Mouse (Mus musculus) thymus, postnatal 4 days (tissue): Measurements from ENCODE around the gene Tex2.
"Not testable (repeated sequence)": the region's sequence is repeated elsewhere in the genome, so short reads cannot be mapped to it uniquely, and the experiment has no call there.

Experiments used
- DNase-seq: peaks from one replicate; pipeline ENCODE4 v3.0.0; 2021

The Tex2 gene

GRCm38 (mm10) chr11:106612961-106613637 lies at the start of gene Tex2:
Gene Tex2 (minus strand): TSS chr11:106613423.
- peak; percentile 96 for DNase-seq

DNA sequence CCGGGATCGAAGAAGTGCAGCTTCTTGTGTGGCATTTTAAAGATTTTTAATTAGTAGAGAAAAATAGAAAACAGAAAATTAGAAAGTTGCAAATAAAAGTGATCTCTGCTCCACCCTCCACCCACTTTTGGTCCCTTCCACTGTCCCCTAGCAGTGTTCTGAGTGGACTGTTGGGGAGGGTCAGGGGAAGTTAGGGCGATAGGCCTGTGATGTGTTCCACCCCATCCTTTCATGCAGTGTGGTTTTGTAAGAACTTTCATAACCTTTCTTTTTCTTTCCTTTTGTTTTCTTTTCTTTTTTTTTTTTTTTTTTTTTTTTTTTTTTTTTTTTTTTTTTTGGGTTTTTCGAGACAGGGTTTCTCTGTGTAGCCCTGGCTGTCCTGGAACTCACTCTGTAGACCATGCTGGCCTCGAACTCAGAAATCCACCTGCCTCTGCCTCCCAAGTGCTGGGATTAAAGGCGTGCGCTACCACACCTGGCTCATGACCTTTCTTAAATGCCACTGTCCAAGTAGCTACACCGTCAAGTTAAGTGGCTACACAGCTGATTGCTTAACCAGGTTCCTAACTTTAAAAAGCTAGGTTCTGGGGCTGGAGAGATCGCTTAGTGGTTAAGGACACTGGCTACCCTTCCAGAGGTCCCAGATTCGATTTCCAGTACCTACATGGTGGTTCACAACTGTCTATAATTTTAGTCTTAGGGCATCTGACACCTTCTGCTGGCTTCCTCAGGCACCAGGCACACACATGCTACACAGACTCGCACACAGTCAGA lies 49.6 kb upstream of the Tex2 start:
- no peak for DNase-seq

- DNase-seq, result peak; percentile 46
These were observed 47.3 kb upstream of the Tex2 start for GRCm38 (mm10) chr11:106660453-106661081.

DNA sequence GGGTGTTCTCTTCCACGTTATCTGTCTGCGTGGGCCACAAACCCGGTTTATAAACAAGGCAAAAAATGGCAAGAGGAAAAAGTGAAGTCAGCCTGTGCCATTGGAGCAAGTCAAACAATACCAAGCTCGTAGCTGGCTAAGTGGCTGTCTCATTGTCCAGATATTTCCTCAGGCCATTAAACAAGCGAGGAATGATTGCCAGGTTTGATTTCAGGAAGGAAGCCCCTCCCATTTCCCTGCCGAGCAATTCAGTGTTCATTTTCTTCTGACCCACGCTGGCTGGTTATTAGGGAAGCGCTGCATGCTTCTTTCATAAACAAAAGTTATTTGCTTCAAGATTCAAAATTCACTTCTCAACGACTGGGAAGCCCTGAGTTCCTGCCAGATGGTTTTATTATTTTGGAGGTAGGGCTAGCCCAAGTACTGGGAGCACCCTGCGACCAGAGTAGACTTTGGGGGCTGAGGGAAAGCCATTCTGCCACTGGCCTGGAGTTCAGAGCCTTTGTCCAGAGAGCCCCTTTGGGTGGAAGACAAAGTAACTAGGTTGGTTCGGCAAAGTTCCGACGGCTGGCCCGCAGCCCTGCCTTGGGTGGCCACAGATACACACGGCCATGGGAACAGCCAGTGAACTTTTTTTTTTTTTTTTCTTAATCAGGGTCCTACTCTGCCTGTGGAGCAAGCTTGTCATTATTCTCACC lies 46.5 kb upstream of the Tex2 start:
- DNase-seq, result no peak

DNA sequence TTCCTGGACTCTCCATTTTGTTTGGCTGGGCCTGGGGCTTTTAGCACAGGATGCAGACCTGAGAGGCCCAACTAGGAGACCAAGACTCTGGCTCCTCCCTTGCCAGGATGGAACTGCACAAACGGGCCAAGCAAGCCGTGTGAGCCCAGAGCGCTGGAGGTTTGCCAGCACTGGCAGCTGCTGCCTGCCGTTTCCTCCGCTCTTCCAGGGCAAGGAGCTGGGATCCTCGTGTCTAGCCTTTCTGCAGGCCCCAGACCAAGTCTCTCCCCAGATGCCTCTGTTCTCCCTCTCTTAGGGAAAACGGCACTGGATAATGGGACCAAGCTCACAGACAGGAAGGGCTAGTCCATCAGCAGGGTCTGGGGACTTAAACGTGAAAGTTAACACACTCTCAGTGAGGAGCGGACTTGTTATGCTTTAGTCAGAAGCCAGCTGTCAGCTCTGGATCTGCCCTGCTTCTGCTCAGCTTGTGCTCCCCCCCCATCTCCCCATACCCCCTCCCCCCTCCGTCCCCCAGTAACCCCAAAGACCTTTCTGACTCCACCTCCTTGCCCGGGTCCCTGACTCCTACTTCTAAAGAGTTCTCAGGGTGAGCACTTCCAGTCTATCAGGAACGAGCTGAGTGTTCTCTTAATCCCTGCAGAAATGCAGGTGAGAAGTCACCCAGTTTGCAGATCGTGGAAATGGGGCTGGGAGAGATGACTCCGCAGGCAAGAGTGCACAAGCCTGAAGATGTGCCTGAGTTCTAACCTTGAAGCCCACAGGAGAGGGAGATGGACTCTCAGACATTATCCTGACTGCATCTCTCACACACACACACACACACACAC lies 45.0 kb upstream of the Tex2 start:
- peak; percentile 58 for DNase-seq

DNA sequence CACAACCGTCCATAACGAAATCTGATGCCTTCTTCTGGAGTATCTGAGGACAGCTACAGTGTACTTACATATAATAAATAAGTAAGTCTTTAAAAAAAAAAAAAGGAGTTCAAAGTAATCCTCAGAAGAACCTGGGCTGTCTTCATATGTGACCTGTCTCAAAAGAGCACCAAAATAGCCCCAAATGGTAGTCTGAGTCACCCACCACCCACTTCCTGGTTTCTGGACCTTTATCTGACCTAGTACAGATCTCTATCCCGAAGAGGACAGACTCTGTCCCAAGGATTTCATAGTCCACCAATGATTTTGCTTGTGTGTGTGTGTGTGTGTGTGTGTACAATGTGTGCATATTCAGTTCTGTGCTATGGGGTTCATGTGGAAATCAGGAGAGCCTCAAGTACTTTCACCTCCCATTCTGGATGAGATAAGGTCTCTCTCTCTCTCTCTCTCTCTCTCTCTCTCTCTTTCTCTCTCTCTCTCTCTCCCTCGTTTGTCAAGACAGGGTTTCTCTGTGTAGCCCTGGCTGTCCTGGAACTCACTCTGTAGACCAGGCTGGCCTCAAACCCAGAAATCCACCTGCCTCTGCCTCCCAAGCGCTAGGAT lies 43.8 kb upstream of the Tex2 start:
- not testable (repeated sequence) for DNase-seq

DNA sequence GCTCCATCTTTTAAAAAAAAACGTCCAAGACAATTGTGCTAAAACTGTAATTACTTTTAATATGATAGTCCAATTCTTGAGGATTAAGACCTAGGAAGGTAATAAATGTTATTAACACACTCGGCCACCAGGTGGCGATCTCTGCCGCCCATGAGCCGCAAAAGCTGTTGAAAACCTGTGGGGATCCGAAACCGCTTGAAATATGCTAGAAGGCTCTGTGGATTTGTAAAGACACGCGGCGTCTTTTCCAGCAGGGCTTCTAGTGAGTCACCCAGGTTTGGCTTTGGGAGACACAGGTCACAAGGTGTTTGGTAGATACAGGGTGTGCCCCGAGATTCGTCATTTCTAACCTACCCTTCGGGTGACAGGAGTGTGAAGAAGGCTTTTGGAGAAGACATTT lies 35.1 kb upstream of the Tex2 start:
- peak; percentile 89 for DNase-seq

DNA sequence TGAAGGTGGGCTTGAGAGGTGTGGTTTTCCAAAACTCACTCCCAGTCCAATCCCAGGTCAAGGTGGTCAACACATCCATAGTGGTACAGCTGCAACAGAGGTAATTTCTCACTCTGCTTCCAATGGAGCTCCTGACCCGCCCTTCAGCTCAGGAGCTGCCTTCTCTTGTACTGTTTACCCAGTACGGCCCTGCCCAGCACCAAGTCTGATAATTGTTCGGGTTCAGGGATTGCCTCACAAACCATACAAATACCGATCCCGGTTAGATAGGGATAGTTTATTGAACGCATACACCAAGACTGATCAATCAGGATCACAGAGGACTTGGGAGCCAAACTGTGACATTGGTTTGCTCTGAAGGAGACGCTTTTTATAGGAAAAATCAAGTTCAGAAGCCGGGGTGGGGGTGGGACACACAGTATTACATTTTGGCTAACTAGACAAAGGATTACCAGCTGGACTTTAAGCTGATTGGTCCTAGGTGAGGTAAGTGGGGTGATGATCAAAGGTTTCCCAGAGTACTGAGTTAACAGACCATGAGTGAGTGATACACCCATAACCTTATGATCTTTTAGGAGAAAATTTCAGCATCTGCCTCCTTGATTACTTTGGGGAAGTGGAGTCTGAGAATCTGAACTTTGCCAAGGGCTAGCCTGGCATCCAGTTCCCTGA lies 29.9 kb upstream of the Tex2 start:
- DNase-seq, result no peak

DNA sequence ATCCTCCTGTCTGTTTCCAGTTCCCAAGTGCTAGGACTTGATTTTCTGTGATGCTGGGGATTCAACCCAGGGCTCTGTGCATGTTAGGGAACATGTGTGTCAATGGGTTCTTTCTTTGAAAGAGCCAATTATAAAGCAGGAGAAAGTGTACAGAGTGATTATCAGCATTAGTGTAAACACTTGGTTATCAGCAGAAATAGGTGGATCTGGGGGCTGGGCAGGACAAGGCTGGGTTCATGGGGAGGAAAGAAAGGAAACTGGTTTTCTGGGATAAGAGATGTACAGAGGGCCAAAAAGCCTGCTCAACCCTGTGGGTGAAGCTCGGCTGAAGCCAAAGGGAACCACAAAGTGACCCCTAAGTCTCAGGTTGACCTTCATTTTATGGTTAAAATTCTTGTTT lies 28.4 kb upstream of the Tex2 start:
- no peak for DNase-seq

- DNase-seq, result no peak
These were observed 26.8 kb upstream of the Tex2 start for GRCm38 (mm10) chr11:106640059-106640458.

DNA sequence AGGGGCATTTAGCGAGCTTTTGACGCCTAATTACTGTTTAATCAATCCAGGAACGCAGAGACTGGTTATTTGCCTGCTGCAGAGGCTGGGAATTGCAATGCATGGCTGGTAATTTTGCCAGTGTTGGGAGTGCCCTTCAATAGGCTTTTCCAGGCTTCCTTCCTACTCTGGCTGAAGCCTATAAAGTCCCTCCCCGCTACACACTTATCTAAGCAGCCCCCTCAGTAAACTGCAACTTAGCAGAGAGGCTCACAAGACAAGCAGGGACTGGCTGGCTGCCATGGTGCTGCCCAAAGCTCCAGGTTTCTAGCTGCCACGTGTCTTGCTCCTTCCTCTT lies 26.1 kb upstream of the Tex2 start:
- no peak for DNase-seq

GRCm38 (mm10) chr11:106638551-106639355 lies 25.5 kb upstream of the Tex2 start:
- DNase-seq, result no peak

GRCm38 (mm10) chr11:106637754-106638153 lies 24.5 kb upstream of the Tex2 start:
- DNase-seq, result no peak

GRCm38 (mm10) chr11:106635946-106636345 lies 22.7 kb upstream of the Tex2 start:
- no peak for DNase-seq

DNA sequence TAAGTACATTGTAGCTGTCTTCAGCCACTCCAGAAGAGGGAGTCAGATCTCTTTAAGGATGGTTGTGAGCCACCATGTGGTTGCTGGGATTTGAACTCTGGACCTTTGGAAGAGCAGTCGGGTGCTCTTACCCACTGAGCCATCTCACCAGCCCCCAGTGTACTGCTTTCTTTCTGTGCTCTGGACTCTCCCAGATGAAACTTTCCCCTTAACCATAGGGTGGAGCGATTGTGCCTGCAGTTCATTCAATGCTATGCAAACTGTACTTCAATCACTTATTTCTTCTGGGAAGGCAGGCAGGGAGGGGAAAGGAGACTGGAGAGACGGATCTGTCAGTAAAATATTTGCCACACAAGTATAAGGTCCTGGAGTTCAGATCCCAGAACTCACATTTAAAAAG lies 21.0 kb upstream of the Tex2 start:
- not testable (repeated sequence) for DNase-seq

- DNase-seq, result no peak
These were observed 20.2 kb upstream of the Tex2 start for GRCm38 (mm10) chr11:106633456-106633855.

- DNase-seq, result peak; percentile 90
These were observed 14.5 kb upstream of the Tex2 start for GRCm38 (mm10) chr11:106627692-106628091.

DNA sequence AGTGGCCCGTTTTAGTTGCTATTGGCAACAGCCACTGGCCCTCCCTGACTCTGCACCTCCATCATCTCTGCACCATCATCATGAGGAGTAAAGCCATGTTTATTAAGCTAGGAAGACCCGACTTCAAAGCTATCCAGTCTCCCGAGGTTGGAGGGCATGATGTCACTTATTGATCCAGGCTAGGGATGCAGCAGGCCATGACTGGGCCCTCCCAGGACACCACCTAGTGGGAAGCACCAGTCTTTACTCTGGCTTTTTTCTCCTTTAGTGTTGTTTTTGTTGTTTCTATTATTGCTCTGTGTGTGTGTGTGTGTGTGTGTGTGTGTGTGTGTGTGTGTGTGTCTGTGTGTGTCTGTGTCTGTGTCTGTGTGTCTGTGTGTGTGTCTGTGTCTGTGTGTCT lies 12.4 kb upstream of the Tex2 start:
- DNase-seq, result no peak

DNA sequence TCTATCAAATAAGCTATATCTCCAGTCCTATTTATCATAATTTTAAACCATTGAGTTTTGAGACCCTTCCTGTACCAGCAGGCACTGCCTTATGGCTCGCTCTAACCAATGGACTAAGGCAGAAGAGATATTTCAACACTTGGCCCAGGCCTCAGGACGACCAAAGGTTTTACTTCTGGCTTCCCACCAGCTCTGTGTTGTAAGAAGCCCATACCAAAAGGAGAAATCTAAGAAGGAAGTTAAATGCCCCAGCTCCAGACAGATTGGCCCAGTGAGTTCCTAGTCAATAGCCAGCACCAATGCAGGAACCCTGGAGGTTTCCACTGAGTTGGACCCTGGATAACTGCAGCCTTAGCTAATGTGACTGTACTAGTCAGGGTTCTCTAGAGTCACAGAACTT lies 10.4 kb upstream of the Tex2 start:
- DNase-seq, result no peak

GRCm38 (mm10) chr11:106622056-106622455 lies 8.8 kb upstream of the Tex2 start:
- no peak for DNase-seq

- DNase-seq, result not testable (repeated sequence)
These were observed 5.5 kb upstream of the Tex2 start for GRCm38 (mm10) chr11:106618768-106619167.
